Mouse (Mus musculus) kidney, adult 2 months (tissue): ENCODE data around the gene Hprt. TPM values are rescaled to one million over a fixed set of nuclear protein-coding genes. Genes with fewer than 3 reads are reported as not detected.
"Not testable (repeated sequence)": the region's sequence is repeated elsewhere in the genome, so short reads cannot be mapped to it uniquely, and the experiment has no call there.

ENCODE experiments used
- DNase-seq: peaks from one replicate; pipeline ENCODE4 v3.0.0; 2021
- H3K27ac ChIP-seq: fragments of 200-500 bp; 2 replicates; pipeline ENCODE4 v1.5.1; 2012; ENCODE audit warnings: low read depth, low read length, control low read depth, inconsistent platforms; ENCODE audit not compliant: insufficient read depth
- H3K27me3 ChIP-seq: fragments of 200-500 bp; replicated peaks from 2 replicates; pipeline ENCODE4 v1.6.1; 2012; ENCODE audit warnings: mild to moderate bottlenecking, moderate library complexity, low read length, inconsistent platforms; ENCODE audit not compliant: control insufficient read depth, insufficient read depth
- H3K36me3 ChIP-seq: fragments of 200-500 bp; 2 replicates; pipeline ENCODE4 v1.6.1; 2012; ENCODE audit warnings: mild to moderate bottlenecking, moderate library complexity, low read length, inconsistent platforms; ENCODE audit not compliant: control insufficient read depth, insufficient read depth
- H3K4me1 ChIP-seq: fragments of 200-500 bp; 2 replicates; pipeline ENCODE4 v1.6.1; 2011; ENCODE audit warnings: low read length; ENCODE audit not compliant: control insufficient read depth, insufficient read depth
- H3K4me3 ChIP-seq: fragments of 200-500 bp; 2 replicates; pipeline ENCODE4 v1.5.1; 2011; ENCODE audit warnings: mild to moderate bottlenecking, low read depth, low read length, control low read depth; ENCODE audit not compliant: insufficient read depth
- CTCF ChIP-seq: fragments of 200-500 bp; conservative IDR thresholded peaks from 2 replicates; pipeline ENCODE4 v1.5.1; 2011; ENCODE audit warnings: low read depth, mild to moderate bottlenecking, control low read depth, low read length, moderate library complexity, mixed read lengths; ENCODE audit not compliant: insufficient read depth, insufficient read length
- POLR2A ChIP-seq: fragments of 200-500 bp; IDR thresholded peaks from one replicate; pipeline ENCODE4 v1.6.1; 2011; ENCODE audit warnings: low read depth, low read length, control low read depth
- WGBS: fragments of 180-500 bp; shearing (Covaris S2); methylation state at CpG from one replicate; pipeline ENCODE4 v1.1.7; 2018; 5-methylcytosine and 5-hydroxymethylcytosine counted together
- polyA plus RNA-seq: library from polyadenylated mRNA; depleted of rRNA; stranded (reverse); fragments of >200 nt; gene quantifications from 2 replicates; pipeline ENCODE4 v1.2.3, GENCODE M21; 2012

Hprt gene
- polyA plus RNA-seq, 1 experiment, result 28.9 TPM

- peak; percentile 63 for DNase-seq
- TF ChIP-seq POLR2A (no peak), CTCF (no peak)
- H3K4me1 ChIP-seq, result no peaks in the 10 kb centered on the region
- no peaks in the 10 kb centered on the region for H3K27me3 ChIP-seq
- no peak overlapping the region for H3K4me3 ChIP-seq
- 45% methylated on average over 3 of the region's 3 CpGs for WGBS
- no peak overlapping the region for H3K27ac ChIP-seq
- H3K36me3 ChIP-seq, result no peaks in the 10 kb centered on the region
These were observed 18.1 kb downstream of the Hprt start for GRCm38 (mm10) chrX:53006062-53006461.

DNA sequence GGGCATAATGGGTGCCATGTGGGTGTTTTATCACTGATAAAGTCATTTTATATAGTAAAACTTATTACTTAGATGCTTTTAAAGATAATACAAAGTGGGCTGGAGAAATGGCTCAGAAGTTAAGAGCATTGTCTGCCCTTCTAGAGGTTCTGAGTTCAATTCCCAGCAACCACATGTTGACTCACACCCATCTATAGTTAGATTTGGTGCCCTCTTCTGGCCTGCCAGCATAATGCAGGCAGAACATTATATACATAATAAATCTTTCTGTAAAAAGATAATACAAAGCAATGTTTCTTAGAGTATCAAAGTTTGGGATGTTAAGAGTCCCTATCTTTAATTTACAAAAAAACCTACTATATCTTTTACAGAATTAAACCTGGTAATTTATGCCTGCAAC, 27.6 kb downstream of the Hprt start:
- TF ChIP-seq CTCF, result no peak
- no peak for TF ChIP-seq POLR2A
- DNase-seq, result no peak
- Histone ChIP-seq H3K36me3 (no peaks in the 10 kb centered on the region), H3K27ac (no peak overlapping the region), H3K4me3 (no peak overlapping the region), H3K4me1 (no peaks in the 10 kb centered on the region), H3K27me3 (no peaks in the 10 kb centered on the region)

GRCm38 (mm10) chrX:53023021-53023420, 35.1 kb downstream of the Hprt start:
- Histone ChIP-seq H3K4me1 (no peaks in the 10 kb centered on the region), H3K4me3 (no peak overlapping the region), H3K36me3 (no peaks in the 10 kb centered on the region), H3K27ac (no peak overlapping the region), H3K27me3 (no peaks in the 10 kb centered on the region)
- no peak for TF ChIP-seq CTCF
- no peak for TF ChIP-seq POLR2A
- WGBS, result 84% methylated on average over 2 of the region's 2 CpGs
- no peak for DNase-seq

DNA sequence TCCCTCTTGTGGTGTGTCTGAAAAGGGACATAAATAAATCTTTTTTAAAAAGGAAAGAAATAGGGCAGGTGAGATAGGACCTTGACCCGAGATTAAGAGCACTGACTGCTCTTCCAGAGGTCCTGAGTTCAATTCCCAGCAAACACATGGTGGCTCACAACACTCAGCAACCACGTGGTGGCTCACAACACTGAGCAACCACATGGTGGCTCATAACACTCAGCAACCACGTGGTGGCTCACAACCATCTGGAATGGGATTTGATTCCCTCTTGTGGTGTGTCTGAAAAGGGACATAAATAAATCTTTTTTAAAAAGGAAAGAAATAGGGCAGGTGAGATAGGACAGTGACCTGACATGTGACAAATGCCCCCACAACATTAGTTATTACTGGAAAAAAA, 36.3 kb downstream of the Hprt start:
- H3K4me1 ChIP-seq, H3K27ac ChIP-seq, H3K36me3 ChIP-seq, H3K27me3 ChIP-seq, H3K4me3 ChIP-seq: not testable (repeated sequence)
- peak; percentile 15 for DNase-seq
- peak; percentile 43 for TF ChIP-seq CTCF
- WGBS, result 16% methylated on average over 3 of the region's 3 CpGs

GRCm38 (mm10) chrX:53025471-53026223, 37.7 kb downstream of the Hprt start:
- Histone ChIP-seq H3K4me1 (no peaks in the 10 kb centered on the region), H3K27me3 (no peaks in the 10 kb centered on the region), H3K36me3 (no peaks in the 10 kb centered on the region), H3K4me3 (no peak overlapping the region), H3K27ac (no peak overlapping the region)
- DNase-seq, result peak; percentile 10
- WGBS, result 31% methylated on average over 11 of the region's 11 CpGs
- TF ChIP-seq POLR2A (no peak), CTCF (no peak)

DNA sequence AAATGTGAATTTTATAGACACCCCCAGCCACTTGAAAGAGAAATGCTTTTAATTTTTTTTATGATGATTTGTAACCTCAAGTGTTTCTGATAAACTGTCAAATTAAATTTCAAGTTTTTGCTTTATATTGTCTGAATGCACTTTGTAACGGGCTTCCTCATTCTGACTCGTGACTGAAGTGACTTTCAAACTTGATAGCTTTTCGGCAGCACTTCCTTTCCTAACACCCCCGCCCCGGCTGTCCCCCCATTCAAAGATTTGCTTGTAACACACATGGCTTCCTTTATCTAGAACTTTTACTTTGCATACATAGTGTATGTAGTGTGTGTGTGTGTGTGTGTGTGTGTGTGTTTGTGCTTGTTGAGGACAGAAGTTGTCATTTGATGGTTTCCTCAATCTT, 41.6 kb downstream of the Hprt start:
- no peak for DNase-seq
- no peak overlapping the region for H3K27ac ChIP-seq
- H3K4me3 ChIP-seq, result no peak overlapping the region
- no peaks in the 10 kb centered on the region for H3K4me1 ChIP-seq
- H3K27me3 ChIP-seq, result no peaks in the 10 kb centered on the region
- TF ChIP-seq POLR2A, result no peak
- TF ChIP-seq CTCF, result no peak
- no peaks in the 10 kb centered on the region for H3K36me3 ChIP-seq
- WGBS, result 74% methylated on average over 5 of the region's 5 CpGs

DNA sequence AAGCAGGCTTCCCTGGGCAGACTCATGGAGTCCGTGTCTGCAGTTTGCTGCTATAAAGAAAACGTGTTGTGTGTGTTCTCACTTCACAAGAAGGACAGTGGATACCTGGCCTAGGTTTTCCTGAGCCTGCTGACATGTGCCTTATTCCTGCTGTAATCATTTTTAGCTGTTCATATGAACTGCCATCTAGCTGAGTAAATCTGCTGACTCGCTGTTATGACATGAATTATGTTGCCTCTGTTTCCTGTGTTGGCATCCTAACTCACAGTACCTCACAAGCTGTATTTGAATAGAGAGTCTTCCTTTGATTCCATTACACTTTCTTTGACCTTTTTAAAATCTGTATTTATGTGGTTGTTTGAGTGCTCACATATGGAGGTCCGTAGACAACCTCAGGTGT, 50.3 kb downstream of the Hprt start:
- TF ChIP-seq POLR2A (no peak), CTCF (no peak)
- DNase-seq, result peak; percentile 9
- Histone ChIP-seq H3K4me3 (no peak overlapping the region), H3K4me1 (no peaks in the 10 kb centered on the region), H3K36me3 (no peaks in the 10 kb centered on the region), H3K27ac (no peak overlapping the region), H3K27me3 (no peaks in the 10 kb centered on the region)
- 83% methylated on average over 4 of the region's 4 CpGs for WGBS
